Mouse (Mus musculus): ENCODE results near the gene Ctns. TPM values are rescaled to one million over a fixed set of nuclear protein-coding genes. Genes with fewer than 3 reads are reported as not detected.

The Ctns gene
- total RNA-seq, 2 experiments from 2014 or later, result 19.3 to 21.0 TPM

GRCm38 (mm10) chr11:73198190-73198589 is 652 bp downstream of the Ctns start:
- no peak for ATAC-seq (ENCODE audit: poor library complexity, severe bottlenecking)

- no peak for ATAC-seq (ENCODE audit: poor library complexity, severe bottlenecking)
These were observed 4.4 kb downstream of the Ctns start for GRCm38 (mm10) chr11:73194444-73194843.

DNA sequence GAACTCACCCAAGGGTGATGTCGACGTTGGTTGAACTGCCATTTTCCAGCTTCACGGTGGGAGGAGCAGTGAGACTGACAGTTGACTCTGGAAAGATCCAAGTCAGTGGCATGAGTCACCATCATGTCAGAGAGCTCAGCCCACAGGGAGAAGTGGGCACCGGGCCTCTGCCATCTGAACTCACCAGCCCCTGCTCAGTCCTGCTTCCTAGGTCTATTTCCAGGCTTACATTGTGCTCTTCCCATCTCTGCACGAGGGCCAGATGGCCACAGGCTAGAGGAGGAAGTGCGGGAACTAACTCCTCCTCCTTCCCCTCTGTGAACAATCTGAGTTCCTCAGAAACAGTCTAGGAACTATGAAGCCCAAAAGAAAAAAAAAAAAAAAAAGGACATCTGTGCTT is 5.8 kb downstream of the Ctns start:
- peak; percentile 88 for ATAC-seq (ENCODE audit: poor library complexity, severe bottlenecking)

DNA sequence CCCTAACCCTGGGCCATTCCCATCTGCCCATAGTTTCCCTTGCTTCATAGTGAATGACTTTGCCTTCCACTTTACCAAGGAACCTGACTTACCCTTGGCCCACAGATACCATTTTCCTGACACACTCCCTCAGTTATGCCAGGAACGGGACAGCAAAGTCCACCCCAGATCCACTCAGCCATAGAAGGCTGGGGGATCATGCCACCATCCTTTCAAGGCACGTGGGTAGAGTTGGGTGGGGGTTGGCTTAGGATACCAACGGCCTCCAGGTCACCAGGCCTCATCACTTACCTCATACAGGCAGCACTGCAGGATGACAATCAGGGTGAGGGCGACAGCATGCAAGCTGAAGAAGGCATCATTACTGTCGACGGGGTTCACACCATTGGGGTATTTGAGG is 11.6 kb downstream of the Ctns start:
- ATAC-seq (ENCODE audit: poor library complexity, severe bottlenecking), result no peak

GRCm38 (mm10) chr11:73185872-73186615 is 12.8 kb downstream of the Ctns start:
- ATAC-seq (ENCODE audit: poor library complexity, severe bottlenecking), result peak; percentile 71

DNA sequence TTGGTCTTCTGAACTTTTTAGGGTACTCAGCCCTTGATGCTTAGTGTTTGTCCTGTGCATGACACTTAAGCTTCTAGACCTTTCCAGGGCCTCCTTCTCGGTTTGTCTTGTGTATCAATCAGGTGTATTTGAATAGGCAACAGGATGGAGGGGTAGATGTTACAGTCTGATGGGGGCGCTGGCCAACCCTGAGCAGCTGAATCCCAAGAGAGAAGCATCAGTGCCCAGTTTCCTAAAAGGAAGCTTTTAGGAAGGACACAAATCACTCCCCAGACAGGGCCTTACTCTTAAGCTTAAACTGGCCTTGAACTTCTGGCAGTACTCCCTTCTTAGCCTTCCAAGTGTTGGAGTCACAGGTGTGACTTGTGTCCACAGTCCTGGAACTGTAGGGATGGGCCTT is 20.9 kb downstream of the Ctns start:
- no peak for ATAC-seq (ENCODE audit: poor library complexity, severe bottlenecking)

GRCm38 (mm10) chr11:73177509-73177875 is 21.4 kb downstream of the Ctns start:
- peak; percentile 68 for ATAC-seq (ENCODE audit: poor library complexity, severe bottlenecking)

GRCm38 (mm10) chr11:73176608-73177508 is 22.0 kb downstream of the Ctns start, which contains the start of the genes Emc6 and Tax1bp3:
Gene Emc6, minus strand, starts transcription at chr11:73177037.
Gene Tax1bp3, plus strand, starts transcription at chr11:73177083.
- ATAC-seq (ENCODE audit: poor library complexity, severe bottlenecking), result peak; percentile 95

DNA sequence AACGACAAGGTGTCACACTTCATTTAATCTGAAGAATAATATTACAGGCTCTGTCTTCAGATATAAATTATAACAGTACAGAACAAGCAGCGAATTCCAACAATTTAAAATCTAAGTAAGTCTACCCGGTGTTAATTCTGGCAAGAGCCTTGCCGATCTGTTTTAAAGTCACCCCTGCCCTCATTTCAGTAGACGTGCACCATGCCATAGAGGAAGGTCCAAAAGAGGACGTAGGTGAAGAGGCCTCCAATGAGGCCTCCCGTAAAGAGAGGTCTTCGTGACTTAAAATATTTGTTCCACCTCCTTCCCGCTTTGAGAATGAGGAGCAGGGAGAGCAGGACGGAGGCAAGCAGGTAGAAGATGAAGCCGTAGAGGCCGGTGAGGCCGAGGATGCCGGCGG is 22.7 kb downstream of the Ctns start:
- no peak for ATAC-seq (ENCODE audit: poor library complexity, severe bottlenecking)

- no peak for ATAC-seq (ENCODE audit: poor library complexity, severe bottlenecking)
These were observed 23.2 kb downstream of the Ctns start for GRCm38 (mm10) chr11:73175612-73176011.

DNA sequence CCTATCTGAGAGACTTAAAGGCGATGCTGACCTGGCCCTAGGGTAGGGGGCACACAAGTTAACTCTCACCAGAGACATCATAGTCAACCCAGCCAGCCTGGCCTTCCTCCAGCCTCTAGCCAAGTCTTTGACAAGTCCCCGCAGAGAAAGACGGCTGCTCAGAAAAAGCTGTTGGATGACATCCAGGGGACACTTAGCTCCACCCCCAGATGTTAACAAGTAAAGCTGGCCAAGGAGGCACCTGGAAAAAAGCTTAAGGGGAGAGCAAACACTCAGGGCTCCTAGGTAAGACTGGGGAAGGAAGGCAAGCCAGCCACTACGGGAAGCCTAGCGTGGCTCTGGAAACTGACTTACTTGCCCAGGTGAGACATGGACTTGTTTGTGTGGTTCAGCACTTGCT is 26.7 kb downstream of the Ctns start:
- no peak for ATAC-seq (ENCODE audit: poor library complexity, severe bottlenecking)

- ATAC-seq (ENCODE audit: poor library complexity, severe bottlenecking), result peak; percentile 88
These were observed 29.6 kb downstream of the Ctns start for GRCm38 (mm10) chr11:73169231-73169630.

DNA sequence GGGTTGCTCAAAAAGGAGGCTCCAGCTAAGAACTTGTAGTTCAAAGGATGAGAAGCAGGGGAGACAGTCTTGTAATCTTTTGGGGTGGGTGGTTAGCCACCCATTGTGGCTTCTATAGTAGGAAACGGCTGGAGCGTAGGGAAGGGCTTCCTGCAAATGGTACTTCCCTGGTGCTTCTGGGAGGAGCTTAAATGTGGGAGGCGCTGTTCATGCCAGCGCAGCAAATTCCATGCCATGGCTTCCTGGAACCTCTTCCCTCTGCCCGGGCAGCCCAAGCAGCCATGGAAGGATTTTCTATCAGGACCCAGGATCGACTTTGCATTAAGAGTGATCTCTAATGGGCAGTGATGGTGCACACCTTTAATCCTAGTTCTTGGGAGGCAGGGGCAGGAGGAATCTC is 30.3 kb downstream of the Ctns start:
- no peak for ATAC-seq (ENCODE audit: poor library complexity, severe bottlenecking)

DNA sequence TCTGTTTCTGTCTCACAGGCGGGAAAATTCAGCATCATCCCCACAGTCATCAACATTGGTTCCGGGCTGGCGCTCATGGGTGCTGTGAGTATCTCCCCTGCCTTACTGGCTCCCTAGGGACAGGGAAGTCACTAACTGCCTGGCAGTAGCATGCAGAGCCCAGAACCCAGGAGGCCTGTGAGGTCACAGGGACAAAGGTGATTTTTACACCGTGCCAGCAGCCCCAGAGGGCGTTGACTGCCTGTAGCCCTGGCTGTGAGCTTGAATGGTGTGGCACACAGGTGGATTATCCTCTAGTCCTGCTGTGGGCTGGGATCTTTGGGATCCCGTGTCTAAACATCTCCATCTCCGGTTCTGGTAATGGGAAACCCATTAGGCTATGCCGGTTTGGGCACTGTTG is 30.8 kb downstream of the Ctns start:
- ATAC-seq (ENCODE audit: poor library complexity, severe bottlenecking), result no peak

DNA sequence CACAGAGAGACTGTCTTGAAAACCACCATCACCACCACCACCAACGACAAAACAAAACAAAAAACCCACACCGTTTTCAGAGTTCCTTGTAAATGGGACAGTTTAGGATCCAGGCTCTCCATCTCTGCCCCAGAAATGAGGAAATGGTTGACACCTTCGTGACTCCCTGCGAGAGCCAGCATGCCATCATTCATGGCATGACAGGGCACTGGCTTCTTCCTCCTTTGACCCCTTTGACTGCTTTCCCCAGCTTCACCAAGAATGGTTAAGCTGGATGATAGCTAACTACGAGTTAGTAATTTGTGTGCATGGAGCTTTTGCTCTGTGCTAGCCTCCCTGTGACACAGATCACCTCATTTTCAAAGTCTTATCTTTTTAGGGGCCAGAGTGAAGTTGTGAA is 36.6 kb downstream of the Ctns start:
- ATAC-seq (ENCODE audit: poor library complexity, severe bottlenecking), result peak; percentile 49; the same call in 1 of the 2 replicates

DNA sequence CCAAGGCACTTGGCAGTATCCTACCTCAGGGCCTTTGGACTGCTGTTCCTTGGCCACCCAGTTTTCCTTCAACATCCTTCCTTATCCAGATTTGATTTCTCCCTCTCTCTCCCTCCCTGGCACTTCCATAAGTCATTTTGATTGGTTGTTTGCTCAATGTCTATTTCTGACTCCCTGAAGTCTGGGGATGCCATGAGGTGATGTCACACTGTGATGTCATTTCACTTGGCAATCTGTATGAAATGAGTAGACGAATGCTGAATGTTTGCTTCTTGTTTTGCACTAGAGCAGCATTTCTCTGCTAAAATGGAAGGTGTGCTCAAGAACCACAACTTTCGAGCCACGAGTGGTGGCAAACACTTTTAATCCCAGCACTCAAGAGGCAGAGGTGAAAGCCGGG is 37.2 kb downstream of the Ctns start:
- no peak for ATAC-seq (ENCODE audit: poor library complexity, severe bottlenecking)

DNA sequence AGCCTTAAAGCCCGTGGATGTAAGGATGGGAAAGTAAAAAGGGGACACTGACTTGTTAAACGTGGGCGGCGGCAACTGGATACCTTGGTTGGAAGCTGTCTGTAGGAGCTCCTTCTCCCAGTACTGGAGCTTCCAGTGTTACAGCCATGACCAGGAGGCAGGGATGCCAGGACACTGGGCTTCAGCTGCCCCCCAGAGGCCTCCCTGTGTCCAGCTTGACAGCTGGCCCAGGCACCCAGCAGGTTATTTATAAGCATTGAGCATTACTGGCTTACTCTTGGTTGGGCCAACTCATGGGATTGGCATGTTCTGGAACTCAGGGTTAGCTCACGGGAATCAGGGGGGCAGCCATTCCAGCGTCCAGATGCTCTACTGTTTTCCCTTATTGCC is 38.0 kb downstream of the Ctns start:
- no peak for ATAC-seq (ENCODE audit: poor library complexity, severe bottlenecking)

GRCm38 (mm10) chr11:73159957-73160810 is 38.7 kb downstream of the Ctns start, which contains the start of gene P2rx5:
Gene P2rx5, plus strand, starts transcription at chr11:73160421.
- peak; percentile 47 for ATAC-seq (ENCODE audit: poor library complexity, severe bottlenecking)

DNA sequence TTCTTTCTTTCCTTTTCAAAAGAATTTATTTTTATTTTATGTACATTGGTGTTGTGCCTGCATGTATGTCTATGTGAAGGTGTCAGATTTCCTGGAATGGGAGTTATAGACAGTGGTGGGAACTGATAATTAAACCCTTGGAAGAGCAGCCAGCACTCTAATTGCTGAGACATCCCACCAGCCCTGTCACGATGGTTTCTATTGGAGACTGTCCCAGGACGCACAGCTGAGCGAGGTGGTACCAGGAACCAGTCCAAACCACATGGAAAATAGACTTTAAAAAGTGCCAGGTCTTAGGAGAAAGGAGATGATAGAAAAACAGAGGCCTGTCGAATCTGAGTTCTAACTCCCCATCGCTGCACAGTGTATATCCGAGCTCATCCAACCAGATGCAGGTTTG is 43.8 kb downstream of the Ctns start:
- no peak for ATAC-seq (ENCODE audit: poor library complexity, severe bottlenecking)

- no peak for ATAC-seq (ENCODE audit: poor library complexity, severe bottlenecking)
These were observed 50.6 kb downstream of the Ctns start for GRCm38 (mm10) chr11:73148209-73148608.

DNA sequence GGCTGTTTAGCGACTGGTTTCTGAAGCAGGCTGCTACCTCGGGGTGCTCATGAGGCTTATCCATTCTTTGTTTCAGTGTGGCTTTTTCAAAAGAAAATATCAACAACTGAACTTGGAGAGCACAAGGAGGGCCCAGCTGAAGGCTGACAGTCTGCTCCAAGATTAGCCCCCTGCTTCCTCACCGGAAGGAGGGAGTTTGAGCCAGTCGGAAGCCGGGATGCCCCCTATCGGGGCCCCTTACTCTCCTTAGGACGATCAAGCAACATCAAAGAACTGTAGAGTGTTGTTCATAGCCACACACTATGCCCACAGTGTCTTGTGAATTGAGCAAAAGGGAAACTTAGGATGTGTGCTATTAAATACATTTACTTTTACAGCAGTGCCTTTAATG is 51.9 kb downstream of the Ctns start:
- ATAC-seq (ENCODE audit: poor library complexity, severe bottlenecking), result no peak

Data from megakaryocyte, adult 5-6 weeks (primary cell).